Mouse (Mus musculus): ENCODE data around the gene Wapl. TPM values are rescaled to one million over a fixed set of nuclear protein-coding genes. Genes with fewer than 3 reads are reported as not detected.

The Wapl gene
- polyA plus RNA-seq (2015; fragmentation: Nextera tagmentation; extraction: Ambion mirVana): 25.3 and 29.0 TPM in 2 replicates

DNA sequence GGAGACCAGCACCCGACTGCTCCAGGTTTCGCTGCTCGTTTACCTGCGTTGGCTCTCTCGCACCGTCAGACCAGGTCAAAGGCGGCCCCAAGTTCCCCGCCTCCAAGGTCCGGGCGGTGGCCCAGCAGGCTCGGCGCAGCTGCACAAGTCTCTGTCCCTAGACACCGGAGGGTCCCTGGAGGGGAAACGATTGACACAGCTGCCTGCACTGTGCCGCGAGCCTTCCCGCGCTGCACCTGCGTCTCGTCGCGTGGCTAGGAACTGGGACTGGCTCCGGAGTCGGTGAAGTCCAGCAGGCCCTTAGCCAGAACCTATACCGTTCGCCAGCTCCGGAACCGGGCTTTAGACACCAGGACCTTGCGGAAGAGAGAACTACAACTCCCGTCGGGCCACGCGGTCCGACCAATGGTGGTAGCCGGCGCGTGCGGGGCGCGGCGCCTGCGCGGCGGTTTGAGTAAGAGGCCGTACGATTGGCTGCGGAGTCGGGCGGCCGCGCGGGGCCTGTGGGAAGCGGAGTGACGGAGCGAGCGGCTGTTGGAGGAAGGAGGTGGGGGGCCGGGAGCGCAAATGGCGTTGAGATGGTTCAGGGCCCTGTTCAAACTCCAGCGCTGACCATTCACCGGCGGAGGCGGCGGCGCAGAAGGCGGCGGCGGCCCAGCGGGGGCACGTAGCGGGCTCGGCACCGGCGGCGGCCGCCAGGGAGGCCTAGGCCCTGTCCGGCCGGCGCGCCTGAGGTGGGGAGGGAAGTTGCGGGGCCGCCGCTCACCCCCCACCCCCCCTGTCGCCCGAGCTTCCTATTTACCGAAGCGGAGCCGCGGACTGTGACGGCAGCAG is at the start of gene Wapl:
Gene Wapl (plus strand): TSS at position 534 of the 834 bp plus-strand sequence.
- no peaks in the 10 kb centered on the region for H3K4me1 ChIP-seq (replicated peaks)
- H3K36me3 ChIP-seq: peaks cover 6% of the 10 kb centered on the region; the same call in 1 of the 2 replicates
- 0% methylated on average over 90 of the region's 90 CpGs for WGBS
- no peaks in the 10 kb centered on the region for H3K27me3 ChIP-seq (replicated peaks)
- peak within 1 kb of the TSS; percentile 96 for H3K9ac ChIP-seq
- H3K4me2 ChIP-seq (replicated peaks): peak within 1 kb of the TSS; percentile 75
- peak; percentile 98 for ATAC-seq
- peak within 1 kb of the TSS; percentile 84 for H3K4me3 ChIP-seq (replicated peaks)
- no peaks in the 10 kb centered on the region for H3K9me3 ChIP-seq
- H3K27ac ChIP-seq: peak within 1 kb of the TSS; percentile 95

DNA sequence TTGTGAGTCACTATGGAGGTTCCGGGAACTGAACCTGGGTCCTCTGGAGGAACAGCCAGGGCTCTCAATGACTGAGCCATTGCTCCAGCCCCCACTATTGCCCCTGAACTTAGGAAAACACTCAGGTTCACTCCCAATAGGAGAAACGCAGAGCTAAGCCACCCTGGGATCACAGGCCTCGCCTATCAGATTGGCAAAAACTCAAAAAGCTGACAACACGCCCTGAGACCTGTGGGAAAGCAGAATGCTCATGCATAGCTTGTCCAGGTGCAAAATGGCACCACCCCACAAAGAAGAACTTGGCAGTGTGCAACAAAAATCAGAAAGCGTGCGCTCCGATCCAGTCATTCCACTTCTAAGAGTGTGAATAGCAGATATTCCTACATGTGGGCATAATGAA is 46.9 kb upstream of the Wapl start:
- Histone ChIP-seq H3K36me3 (no peaks in the 10 kb centered on the region), H3K4me3 (replicated peaks) (no peak overlapping the region), H3K4me1 (replicated peaks) (no peaks in the 10 kb centered on the region), H3K27ac (no peak overlapping the region), H3K9ac (no peak overlapping the region), H3K9me3 (no peaks in the 10 kb centered on the region), H3K27me3 (replicated peaks) (no peaks in the 10 kb centered on the region), H3K4me2 (replicated peaks) (no peak overlapping the region)
- ATAC-seq: peak; percentile 10; the same call in 1 of the 2 replicates
- WGBS: 79% methylated on average over 7 of the region's 7 CpGs

- H3K4me2 ChIP-seq (replicated peaks): no peak overlapping the region
- ATAC-seq: no peak
- no peaks in the 10 kb centered on the region for H3K4me1 ChIP-seq (replicated peaks)
- no peaks in the 10 kb centered on the region for H3K9me3 ChIP-seq
- no peaks in the 10 kb centered on the region for H3K27me3 ChIP-seq (replicated peaks)
- H3K36me3 ChIP-seq: no peaks in the 10 kb centered on the region
- WGBS: 61% methylated on average over 10 of the region's 10 CpGs
- no peak overlapping the region for H3K27ac ChIP-seq
- H3K4me3 ChIP-seq (replicated peaks): no peak overlapping the region
- H3K9ac ChIP-seq: no peak overlapping the region
Observed at GRCm38 (mm10) chr14:34632722-34633448, 40.8 kb upstream of the Wapl start.

- Histone ChIP-seq H3K4me1 (replicated peaks) (no peaks in the 10 kb centered on the region), H3K9ac (no peak overlapping the region), H3K36me3 (no peaks in the 10 kb centered on the region), H3K4me3 (replicated peaks) (no peak overlapping the region), H3K27ac (no peak overlapping the region), H3K9me3 (no peaks in the 10 kb centered on the region), H3K4me2 (replicated peaks) (no peak overlapping the region), H3K27me3 (replicated peaks) (no peaks in the 10 kb centered on the region)
- WGBS: 25% methylated on average over 7 of the region's 7 CpGs
- ATAC-seq: no peak
Observed at GRCm38 (mm10) chr14:34635192-34635591, 38.5 kb upstream of the Wapl start.

DNA sequence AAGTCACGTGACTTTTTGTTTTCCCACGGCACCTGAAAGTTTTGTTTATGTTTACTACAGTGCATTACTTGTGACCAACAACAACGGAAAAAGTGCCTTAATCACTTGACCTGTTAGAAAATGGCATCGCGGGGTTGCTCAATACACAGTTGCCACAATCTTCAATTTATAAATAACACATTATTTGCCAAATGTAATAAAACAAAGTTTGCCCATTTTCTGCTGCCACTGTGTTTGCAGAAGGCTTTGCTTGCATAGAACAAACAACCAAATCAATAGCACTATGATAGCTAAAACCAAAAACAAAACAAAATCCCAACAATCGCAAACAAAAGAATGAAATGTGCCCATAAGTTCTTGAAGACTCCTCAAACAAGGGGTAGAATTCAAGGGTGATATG is 38.0 kb upstream of the Wapl start:
- Histone ChIP-seq H3K4me3 (replicated peaks) (no peak overlapping the region), H3K27me3 (replicated peaks) (no peaks in the 10 kb centered on the region), H3K27ac (no peak overlapping the region), H3K4me1 (replicated peaks) (no peaks in the 10 kb centered on the region), H3K4me2 (replicated peaks) (no peak overlapping the region), H3K36me3 (no peaks in the 10 kb centered on the region), H3K9ac (no peak overlapping the region), H3K9me3 (no peaks in the 10 kb centered on the region)
- 74% methylated on average over 6 of the region's 6 CpGs for WGBS
- ATAC-seq: no peak

DNA sequence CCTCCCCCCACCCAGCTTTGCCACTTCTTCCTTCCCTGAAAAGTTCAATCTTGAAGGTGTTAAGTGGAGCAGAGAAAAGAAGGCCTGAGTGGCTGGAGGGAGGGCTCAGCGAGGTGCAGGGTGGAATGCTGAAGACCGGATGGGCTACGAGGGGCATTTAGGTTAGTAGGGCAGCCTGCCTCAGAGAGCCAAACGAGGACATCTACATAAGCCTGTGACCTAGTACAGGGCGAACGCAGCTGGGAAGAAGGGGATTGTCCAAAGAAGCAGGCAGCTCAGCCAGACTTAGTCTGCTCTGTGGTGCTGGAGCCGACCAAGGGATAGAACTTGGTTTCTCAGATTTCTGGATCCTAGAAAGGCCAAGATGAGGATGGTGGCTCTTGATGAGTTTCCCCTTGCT is 29.6 kb upstream of the Wapl start:
- H3K9ac ChIP-seq: no peak overlapping the region
- 70% methylated on average over 7 of the region's 7 CpGs for WGBS
- H3K9me3 ChIP-seq: no peaks in the 10 kb centered on the region
- H3K4me3 ChIP-seq (replicated peaks): no peak overlapping the region
- no peaks in the 10 kb centered on the region for H3K4me1 ChIP-seq (replicated peaks)
- no peaks in the 10 kb centered on the region for H3K36me3 ChIP-seq
- no peaks in the 10 kb centered on the region for H3K27me3 ChIP-seq (replicated peaks)
- H3K27ac ChIP-seq: no peak overlapping the region
- no peak for ATAC-seq
- no peak overlapping the region for H3K4me2 ChIP-seq (replicated peaks)

DNA sequence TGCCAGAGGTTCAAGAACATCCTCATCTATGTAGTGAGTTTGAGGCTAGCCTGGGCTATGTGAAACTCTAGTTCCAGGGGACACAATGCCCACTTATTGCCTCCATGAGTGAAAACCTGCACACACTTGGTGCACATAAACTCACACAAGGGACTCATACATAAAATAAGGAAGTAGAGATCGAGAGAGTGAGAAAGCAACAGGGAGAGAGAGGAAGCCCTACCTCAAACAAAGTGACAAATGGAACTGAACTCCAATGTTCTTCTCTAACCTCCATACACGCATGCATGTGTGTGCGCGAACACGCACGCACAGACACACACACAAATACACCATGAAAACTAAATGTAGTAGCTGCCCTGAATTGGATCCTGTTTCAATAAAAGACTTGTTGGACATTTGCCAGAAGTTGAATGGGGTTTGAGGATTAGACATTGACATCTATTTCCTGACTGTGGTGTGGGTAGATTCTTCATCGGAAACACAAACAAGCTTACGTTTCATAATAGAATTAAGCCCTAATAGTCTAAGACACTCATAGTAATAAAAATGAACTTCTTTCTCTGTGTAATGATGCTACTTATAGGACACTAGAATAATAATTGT is 25.8 kb upstream of the Wapl start:
- Histone ChIP-seq H3K36me3 (no peaks in the 10 kb centered on the region), H3K9me3 (no peaks in the 10 kb centered on the region), H3K27ac (no peak overlapping the region), H3K4me3 (replicated peaks) (no peak overlapping the region), H3K4me2 (replicated peaks) (no peak overlapping the region), H3K9ac (no peak overlapping the region), H3K4me1 (replicated peaks) (no peaks in the 10 kb centered on the region), H3K27me3 (replicated peaks) (no peaks in the 10 kb centered on the region)
- ATAC-seq: no peak
- 84% methylated on average over 8 of the region's 8 CpGs for WGBS

DNA sequence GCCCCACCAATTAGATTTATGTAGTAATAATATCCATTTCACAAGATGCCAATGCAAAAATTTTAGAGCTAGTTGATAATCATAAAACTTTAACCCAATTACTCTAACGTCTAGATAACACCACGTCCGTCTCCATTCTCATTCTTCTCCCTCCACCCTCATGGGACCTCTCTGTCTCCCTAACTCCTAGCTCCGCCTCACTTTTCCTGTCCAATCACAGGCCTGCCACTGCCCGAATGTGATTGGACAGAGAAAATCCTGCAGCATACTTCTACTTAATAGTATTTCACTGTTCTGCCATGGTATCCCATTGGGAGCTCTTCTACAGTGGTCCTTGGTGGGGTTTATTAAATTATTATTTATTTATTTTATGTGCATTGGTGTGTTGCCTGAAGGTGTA is 16.6 kb upstream of the Wapl start:
- no peak overlapping the region for H3K4me2 ChIP-seq (replicated peaks)
- no peaks in the 10 kb centered on the region for H3K9me3 ChIP-seq
- H3K9ac ChIP-seq: no peak overlapping the region
- H3K4me1 ChIP-seq (replicated peaks): peaks cover 5% of the 10 kb centered on the region; the same call in 1 of the 2 replicates
- no peak for ATAC-seq
- peaks cover 17% of the 10 kb centered on the region for H3K27me3 ChIP-seq (replicated peaks)
- no peaks in the 10 kb centered on the region for H3K36me3 ChIP-seq
- H3K27ac ChIP-seq: no peak overlapping the region
- WGBS: 95% methylated on average over 5 of the region's 5 CpGs
- no peak overlapping the region for H3K4me3 ChIP-seq (replicated peaks)

DNA sequence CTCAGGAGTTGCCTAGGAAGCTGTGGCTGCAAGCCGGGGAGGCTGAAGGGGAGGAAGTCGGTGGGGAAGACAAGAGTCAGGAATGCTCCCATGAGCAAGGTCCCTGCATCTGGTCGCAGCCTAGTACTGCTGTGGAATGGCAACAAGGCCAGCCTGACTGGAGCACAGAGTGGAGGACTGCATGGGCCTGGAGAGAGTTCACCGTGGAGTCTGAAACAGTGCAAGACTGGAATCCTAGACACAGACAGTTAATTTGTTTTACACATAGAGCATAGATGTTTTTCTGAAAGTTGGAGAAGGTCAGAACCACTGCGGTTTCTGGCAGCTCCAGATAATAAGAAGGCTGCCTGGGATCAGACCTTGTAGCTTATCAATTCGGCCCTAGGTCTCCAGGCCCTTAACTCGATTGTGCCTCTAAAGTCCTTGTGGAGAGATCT is 13.4 kb upstream of the Wapl start:
- no peak overlapping the region for H3K4me3 ChIP-seq (replicated peaks)
- no peak overlapping the region for H3K9ac ChIP-seq
- no peak overlapping the region for H3K4me2 ChIP-seq (replicated peaks)
- H3K36me3 ChIP-seq: no peaks in the 10 kb centered on the region
- H3K27ac ChIP-seq: no peak overlapping the region
- 51% methylated on average over 7 of the region's 7 CpGs for WGBS
- H3K4me1 ChIP-seq (replicated peaks): peaks cover 5% of the 10 kb centered on the region; the same call in 1 of the 2 replicates
- no peaks in the 10 kb centered on the region for H3K9me3 ChIP-seq
- 0 out of 2 replicates have a peak, but pooled peaks have one; percentile 20 for ATAC-seq
- H3K27me3 ChIP-seq (replicated peaks): peaks cover 17% of the 10 kb centered on the region

DNA sequence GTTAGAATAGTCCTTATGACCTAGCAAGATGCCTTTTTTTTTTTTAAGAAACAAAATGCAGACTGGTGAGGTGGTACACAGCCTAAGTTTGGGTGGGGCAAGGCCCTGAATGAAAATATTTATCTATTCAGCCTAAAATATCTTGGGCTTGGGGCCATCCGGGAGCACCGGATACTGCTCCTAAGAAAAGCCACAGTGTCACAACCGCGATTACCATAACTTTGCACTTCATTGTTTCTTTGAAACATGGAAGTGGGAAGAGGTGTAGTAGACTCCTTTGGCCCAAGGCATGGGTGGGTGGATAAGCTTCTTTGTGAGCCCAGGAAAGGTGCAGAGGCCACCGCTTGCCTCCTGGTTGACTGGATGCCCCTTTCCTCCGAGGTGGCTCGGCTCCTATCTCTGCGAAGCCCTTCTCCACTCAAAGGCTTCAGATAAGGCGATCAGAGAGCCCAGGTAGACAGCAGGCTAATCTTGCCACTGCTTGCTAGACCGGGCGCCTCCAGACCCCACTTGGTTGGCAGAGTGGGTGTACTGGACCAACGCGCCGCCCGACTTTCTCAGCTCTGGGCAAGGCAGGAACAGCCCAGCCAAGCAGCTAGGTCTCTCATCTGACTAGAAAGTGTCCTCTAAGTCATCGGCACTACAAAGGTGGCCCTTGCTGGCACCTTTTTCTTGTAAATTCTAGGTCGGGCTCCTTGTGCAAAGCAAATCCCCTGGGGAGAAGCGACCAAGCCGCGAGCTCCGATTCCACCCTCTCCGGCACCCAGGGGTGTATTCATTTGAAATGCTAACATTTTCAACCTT is 12.7 kb upstream of the Wapl start:
- ATAC-seq: peak; percentile 40
- Histone ChIP-seq H3K9me3 (no peaks in the 10 kb centered on the region), H3K4me1 (replicated peaks) (peaks cover 5% of the 10 kb centered on the region; the same call in 1 of the 2 replicates), H3K27me3 (replicated peaks) (peaks cover 17% of the 10 kb centered on the region), H3K4me2 (replicated peaks) (peak overlapping the region; percentile 76), H3K36me3 (no peaks in the 10 kb centered on the region), H3K4me3 (replicated peaks) (peak overlapping the region; percentile 45), H3K9ac (no peak overlapping the region; the same call in 1 of the 2 replicates), H3K27ac (no peak overlapping the region)
- 22% methylated on average over 22 of the region's 22 CpGs for WGBS

GRCm38 (mm10) chr14:34661621-34662477 is 11.9 kb upstream of the Wapl start:
- H3K27ac ChIP-seq: no peak overlapping the region
- H3K9ac ChIP-seq: peak overlapping the region; percentile 36
- peak overlapping the region; percentile 45 for H3K4me3 ChIP-seq (replicated peaks)
- H3K36me3 ChIP-seq: no peaks in the 10 kb centered on the region
- H3K9me3 ChIP-seq: no peaks in the 10 kb centered on the region
- peak; percentile 82 for ATAC-seq
- peak overlapping the region; percentile 76 for H3K4me2 ChIP-seq (replicated peaks)
- under 1% methylated on average over 39 of the region's 39 CpGs for WGBS
- H3K27me3 ChIP-seq (replicated peaks): peaks cover 17% of the 10 kb centered on the region
- peaks cover 5% of the 10 kb centered on the region; the same call in 1 of the 2 replicates for H3K4me1 ChIP-seq (replicated peaks)

All from intestine, embryonic 15.5 days (tissue).